Mouse (Mus musculus) embryonic facial prominence, embryonic 14.5 days (tissue): ENCODE data around the gene Rnf144b. TPM values are rescaled to one million over a fixed set of nuclear protein-coding genes. Genes with fewer than 3 reads are reported as not detected.

Experiments
- ATAC-seq: fragments of 200-750 bp; cut with Nextera tagmentation; 2 replicates; pipeline ENCODE4 v1.8.0; 2017; ENCODE audit warnings: low read depth, moderate number of reproducible peaks, moderate TSS enrichment
- DNase-seq: peaks from one replicate; pipeline ENCODE4 v3.0.0-alpha.2; 2015; ENCODE audit warnings: low spot score
- H3K27ac ChIP-seq: fragments of 300-500 bp; sonication (generic); replicated peaks from 2 replicates; pipeline ENCODE4 v1.5.1; 2014; ENCODE audit warnings: low read depth, mild to moderate bottlenecking, low read length, moderate library complexity
- H3K27me3 ChIP-seq: fragments of 300-500 bp; sonication (generic); replicated peaks from 2 replicates; pipeline ENCODE4 v1.6.1; 2014; ENCODE audit warnings: low read length; ENCODE audit not compliant: control insufficient read depth, insufficient read depth
- H3K36me3 ChIP-seq: fragments of 300-500 bp; sonication (generic); 2 replicates; pipeline ENCODE4 v1.6.1; 2014; ENCODE audit warnings: low read length, mixed read lengths; ENCODE audit not compliant: control insufficient read depth, insufficient read depth
- H3K4me1 ChIP-seq: fragments of 300-500 bp; sonication (generic); 2 replicates; pipeline ENCODE4 v1.6.1; 2014; ENCODE audit warnings: antibody characterized with exemption, low read length; ENCODE audit not compliant: control insufficient read depth, insufficient read depth
- H3K4me2 ChIP-seq: fragments of 300-500 bp; sonication (generic); 2 replicates; pipeline ENCODE4 v1.6.1; 2014; ENCODE audit warnings: low read depth, mild to moderate bottlenecking, low read length, moderate library complexity, mixed read lengths
- H3K4me3 ChIP-seq: fragments of 300-500 bp; sonication (generic); 2 replicates; pipeline ENCODE4 v1.5.1; 2014; ENCODE audit warnings: low read depth, mild to moderate bottlenecking, low read length
- H3K9ac ChIP-seq: fragments of 300-500 bp; sonication (generic); 2 replicates; pipeline ENCODE4 v1.6.1; 2014; ENCODE audit warnings: low read depth, mild to moderate bottlenecking, low read length, moderate library complexity, mixed read lengths
- H3K9me3 ChIP-seq: fragments of 300-500 bp; sonication (generic); 2 replicates; pipeline ENCODE4 v1.6.1; 2016; ENCODE audit warnings: low read length; ENCODE audit not compliant: control insufficient read depth
- WGBS: fragments of 180-500 bp; shearing (Covaris S2); extraction: QIAGEN DNeasy Blood & Tissue Kit; methylation state at CpG from one replicate; pipeline ENCODE4 v1.1.7; 2014; 5-methylcytosine and 5-hydroxymethylcytosine counted together
- polyA plus RNA-seq: library from polyadenylated mRNA; unstranded; fragments of >200 nt; fragmentation: Nextera tagmentation; extraction: Ambion mirVana; gene quantifications from 2 replicates; pipeline ENCODE4 v1.2.1, GENCODE M21; 2014

Gene Rnf144b
- polyA plus RNA-seq, 1 experiment from 2014 or later, result 4.9 TPM

DNA sequence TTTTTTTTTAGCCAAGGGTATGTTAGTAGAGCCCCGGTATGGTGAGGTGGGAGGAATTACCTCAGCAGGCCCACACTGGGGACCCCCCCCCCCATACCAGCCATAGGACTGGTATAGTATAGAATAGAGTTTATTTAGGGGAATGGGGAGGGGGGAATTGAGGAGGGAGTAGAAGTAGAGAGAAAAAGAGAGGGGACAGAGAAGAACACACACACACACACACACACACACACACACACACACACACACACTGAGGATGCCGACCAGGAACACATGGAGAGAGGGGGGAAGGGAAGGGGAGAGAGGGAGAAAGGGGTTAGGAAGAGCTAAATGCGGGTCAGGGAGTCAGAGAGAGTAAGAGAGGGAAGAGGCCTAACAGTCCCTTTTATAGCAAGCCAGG, 151.7 kb downstream of the Rnf144b start:
- 31% methylated on average over 3 of the region's 3 CpGs for WGBS
- Histone ChIP-seq H3K9me3 (no peaks in the 10 kb centered on the region), H3K4me3 (no peak overlapping the region), H3K4me1 (peaks cover 15% of the 10 kb centered on the region), H3K4me2 (no peak overlapping the region), H3K27ac (no peak overlapping the region), H3K27me3 (0 out of 2 replicates have a peak, but pooled peaks cover 2% of the 10 kb centered on the region), H3K36me3 (no peaks in the 10 kb centered on the region), H3K9ac (no peak overlapping the region)
- DNase-seq (no peak), ATAC-seq (no peak)

DNA sequence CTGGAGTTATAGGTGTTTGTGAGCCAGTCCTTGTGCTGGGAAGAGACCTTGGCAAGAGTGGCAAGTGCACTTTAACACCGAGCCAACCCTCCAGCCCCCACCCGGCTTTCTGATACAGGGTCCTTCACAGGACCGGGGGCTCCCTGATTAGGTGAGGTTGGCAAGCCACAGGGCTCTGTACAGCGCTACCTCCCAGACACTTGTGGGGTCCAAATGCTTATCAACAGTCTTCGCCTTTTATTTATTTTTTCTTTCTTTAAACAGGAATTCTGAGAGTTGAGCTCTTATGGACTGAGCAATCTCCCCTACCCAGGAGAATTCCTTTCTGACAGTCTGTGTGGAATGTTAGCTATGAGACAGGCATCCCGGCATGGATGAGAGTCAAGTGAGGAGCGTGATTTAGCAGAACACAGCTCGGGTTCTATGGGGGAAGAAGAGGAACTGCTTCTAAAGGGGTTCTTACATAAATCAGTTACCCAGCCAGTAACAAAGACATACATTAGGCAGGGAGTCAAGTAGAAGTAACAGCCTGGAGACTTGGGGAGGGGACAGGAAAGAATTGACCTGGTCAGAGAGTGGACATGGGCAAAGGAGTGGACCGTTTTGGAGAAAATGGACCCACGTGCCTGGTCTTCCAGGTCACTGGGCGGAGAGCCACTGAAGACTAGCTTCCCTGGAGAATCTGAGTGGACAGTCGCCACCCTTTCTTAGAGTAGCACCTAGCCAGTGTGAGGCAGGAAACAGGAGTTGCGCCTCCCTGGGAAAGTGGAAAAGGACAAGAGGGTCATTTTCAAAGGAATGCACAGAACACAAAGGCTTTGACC, 154.8 kb downstream of the Rnf144b start:
- DNase-seq (peak; percentile 59), ATAC-seq (no peak)
- Histone ChIP-seq H3K9ac (no peak overlapping the region), H3K36me3 (no peaks in the 10 kb centered on the region), H3K4me1 (peaks cover 18% of the 10 kb centered on the region), H3K4me3 (no peak overlapping the region), H3K27me3 (no peaks in the 10 kb centered on the region), H3K27ac (no peak overlapping the region), H3K9me3 (no peaks in the 10 kb centered on the region), H3K4me2 (no peak overlapping the region)
- 36% methylated on average over 13 of the region's 13 CpGs for WGBS

DNA sequence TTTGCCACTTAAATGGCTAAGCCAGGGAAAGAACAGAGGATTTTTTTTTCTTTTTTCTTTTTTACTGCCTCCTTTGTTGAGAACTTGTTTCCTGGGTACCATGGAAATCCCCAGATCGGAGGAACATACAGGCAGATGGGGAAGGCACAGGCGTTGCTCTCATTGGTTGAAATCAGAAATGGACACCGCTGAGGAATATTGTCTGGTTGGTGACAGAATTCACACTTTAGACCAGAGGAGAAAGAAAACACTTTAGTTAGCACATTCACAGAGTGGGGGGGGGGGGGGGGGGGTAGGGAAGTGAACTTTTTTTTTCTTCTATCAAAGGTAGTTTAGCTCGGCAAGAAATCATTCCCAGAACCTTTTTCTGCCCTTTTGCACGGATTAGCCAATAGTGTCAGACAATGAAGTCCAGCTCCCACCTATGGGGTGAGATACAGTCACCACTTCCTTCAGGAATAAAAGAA, 155.4 kb downstream of the Rnf144b start:
- ATAC-seq (no peak), DNase-seq (no peak)
- H3K27me3 ChIP-seq, result no peaks in the 10 kb centered on the region
- no peak overlapping the region for H3K4me2 ChIP-seq
- peaks cover 18% of the 10 kb centered on the region for H3K4me1 ChIP-seq
- 33% methylated on average over 5 of the region's 5 CpGs for WGBS
- no peak overlapping the region for H3K27ac ChIP-seq
- no peaks in the 10 kb centered on the region for H3K36me3 ChIP-seq
- no peak overlapping the region for H3K9ac ChIP-seq
- no peaks in the 10 kb centered on the region for H3K9me3 ChIP-seq
- no peak overlapping the region for H3K4me3 ChIP-seq

GRCm38 (mm10) chr13:47282221-47282620, 159.8 kb downstream of the Rnf144b start:
- H3K9ac ChIP-seq, result no peak overlapping the region
- WGBS, result 71% methylated on average over 3 of the region's 3 CpGs
- peaks cover 9% of the 10 kb centered on the region for H3K4me1 ChIP-seq
- no peak for DNase-seq
- no peak overlapping the region for H3K4me2 ChIP-seq
- H3K27me3 ChIP-seq, result no peaks in the 10 kb centered on the region
- ATAC-seq, result no peak
- no peaks in the 10 kb centered on the region for H3K9me3 ChIP-seq
- no peak overlapping the region for H3K27ac ChIP-seq
- H3K36me3 ChIP-seq, result no peaks in the 10 kb centered on the region
- H3K4me3 ChIP-seq, result no peak overlapping the region

- ATAC-seq (peak; percentile 92), DNase-seq (peak; percentile 86)
- Histone ChIP-seq H3K36me3 (no peaks in the 10 kb centered on the region), H3K4me3 (no peak overlapping the region), H3K9ac (no peak overlapping the region), H3K27me3 (no peaks in the 10 kb centered on the region), H3K4me1 (no peaks in the 10 kb centered on the region), H3K27ac (no peak overlapping the region), H3K4me2 (no peak overlapping the region), H3K9me3 (no peaks in the 10 kb centered on the region)
- 20% methylated on average over 4 of the region's 4 CpGs for WGBS
Observed at GRCm38 (mm10) chr13:47288449-47288848, 166.0 kb downstream of the Rnf144b start.

GRCm38 (mm10) chr13:47296465-47296864, 174.0 kb downstream of the Rnf144b start:
- Histone ChIP-seq H3K4me3 (no peak overlapping the region), H3K4me1 (no peaks in the 10 kb centered on the region), H3K9me3 (no peaks in the 10 kb centered on the region), H3K27ac (no peak overlapping the region), H3K36me3 (no peaks in the 10 kb centered on the region), H3K9ac (no peak overlapping the region), H3K4me2 (no peak overlapping the region), H3K27me3 (no peaks in the 10 kb centered on the region)
- DNase-seq (peak; percentile 57), ATAC-seq (peak; percentile 74; the same call in 1 of the 2 replicates)
- WGBS, result 62% methylated on average over 8 of the region's 8 CpGs

Other genes with a start within 250 kb of the Rnf144b start
- gene Kif13a, start 192.8 kb upstream of the Rnf144b start, polyA plus RNA-seq, result 24.0 and 25.2 TPM in 2 replicates
- 4.1 and 4.8 TPM in 2 replicates for gene Nhlrc1, start 107.8 kb upstream of the Rnf144b start, polyA plus RNA-seq
- 11.6 and 14.0 TPM in 2 replicates for gene Kdm1b, start 79.2 kb upstream of the Rnf144b start, polyA plus RNA-seq
- 17.7 and 19.9 TPM in 2 replicates for gene Tpmt, start 77.9 kb upstream of the Rnf144b start, polyA plus RNA-seq
- gene Dek, start 16.5 kb upstream of the Rnf144b start, polyA plus RNA-seq, result 188 and 208 TPM in 2 replicates